Mouse (Mus musculus): ENCODE measurements around the gene Ndrg3.

DNA sequence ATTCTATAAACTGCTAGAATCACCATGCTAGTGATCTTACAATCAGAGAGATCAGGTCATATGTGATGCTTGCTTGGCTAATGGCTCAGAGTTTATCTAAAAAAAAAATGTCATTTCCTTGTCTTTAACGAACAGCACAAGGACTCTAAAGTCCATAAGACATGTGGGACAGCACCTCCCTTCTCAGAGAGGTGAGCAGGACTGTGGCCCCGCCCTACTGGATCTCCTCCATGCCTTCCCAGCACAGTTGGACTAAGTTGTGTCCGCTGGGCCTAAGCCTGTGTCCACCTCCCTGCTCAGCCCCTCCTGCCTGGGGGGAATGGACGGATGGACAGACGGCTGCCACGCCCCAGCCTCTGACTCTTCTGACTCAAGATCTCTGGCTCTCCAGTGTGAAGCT lies 56.9 kb downstream of the Ndrg3 start:
- TF ChIP-seq CTCF (IDR thresholded peaks at IDR 0.05; ENCODE audit: borderline replicate concordance, insufficient read depth, low read length) = no peak
- no peak for TF ChIP-seq POLR2A (IDR thresholded peaks at IDR 0.05; ENCODE audit: low read depth, low read length)

Measured in embryonic fibroblast, embryonic 13.5 days (primary cell).